Mouse (Mus musculus): Measurements from ENCODE around the gene Spint2. TPM values are rescaled to one million over a fixed set of nuclear protein-coding genes. Genes with fewer than 3 reads are reported as not detected.

Spint2 gene
- total RNA-seq, 2 experiments from 2014 or later, result 48.4 to 83.8 TPM

DNA sequence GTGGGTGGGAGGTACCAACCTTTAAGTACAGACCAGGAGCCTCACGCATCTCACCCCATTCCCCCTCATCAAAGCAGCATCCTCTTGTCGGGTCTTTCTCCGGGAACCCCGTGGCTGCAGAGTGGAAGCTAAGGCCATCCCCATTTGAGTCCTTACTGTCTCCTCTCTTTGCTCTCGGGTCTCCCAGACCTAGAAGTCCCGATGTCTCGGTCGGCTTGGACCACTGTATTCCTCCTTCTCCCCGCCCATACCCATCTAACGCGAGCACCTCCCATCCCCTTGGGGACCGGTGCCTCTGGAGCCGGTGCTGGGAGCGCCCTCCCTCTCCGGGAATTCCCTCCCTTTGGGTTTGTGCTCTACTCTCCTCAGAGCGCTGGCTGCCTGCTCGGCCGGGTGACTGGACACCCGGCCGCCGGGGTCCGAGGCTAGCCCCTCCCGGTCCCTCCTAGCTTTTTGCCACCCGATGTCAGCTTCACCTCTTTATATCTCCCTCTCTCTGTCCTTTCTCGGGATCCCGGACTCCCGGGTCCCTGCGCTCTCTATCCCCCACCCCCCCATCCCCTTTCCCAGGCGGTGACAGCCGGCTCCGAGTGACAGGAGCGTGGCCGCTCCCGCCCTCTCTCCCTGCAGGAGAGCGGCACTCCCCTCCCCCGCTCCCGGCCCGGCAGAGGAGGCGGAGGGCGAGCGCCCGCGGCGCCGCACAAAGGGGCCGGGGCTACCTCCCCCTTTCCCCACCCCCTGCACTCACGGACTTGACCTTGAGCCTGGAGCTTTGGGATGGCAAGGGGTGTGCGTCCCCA is 23.0 kb upstream of the Spint2 start:
- DNase-seq (ENCODE audit: low spot score in 2 of 2), result no peak

DNA sequence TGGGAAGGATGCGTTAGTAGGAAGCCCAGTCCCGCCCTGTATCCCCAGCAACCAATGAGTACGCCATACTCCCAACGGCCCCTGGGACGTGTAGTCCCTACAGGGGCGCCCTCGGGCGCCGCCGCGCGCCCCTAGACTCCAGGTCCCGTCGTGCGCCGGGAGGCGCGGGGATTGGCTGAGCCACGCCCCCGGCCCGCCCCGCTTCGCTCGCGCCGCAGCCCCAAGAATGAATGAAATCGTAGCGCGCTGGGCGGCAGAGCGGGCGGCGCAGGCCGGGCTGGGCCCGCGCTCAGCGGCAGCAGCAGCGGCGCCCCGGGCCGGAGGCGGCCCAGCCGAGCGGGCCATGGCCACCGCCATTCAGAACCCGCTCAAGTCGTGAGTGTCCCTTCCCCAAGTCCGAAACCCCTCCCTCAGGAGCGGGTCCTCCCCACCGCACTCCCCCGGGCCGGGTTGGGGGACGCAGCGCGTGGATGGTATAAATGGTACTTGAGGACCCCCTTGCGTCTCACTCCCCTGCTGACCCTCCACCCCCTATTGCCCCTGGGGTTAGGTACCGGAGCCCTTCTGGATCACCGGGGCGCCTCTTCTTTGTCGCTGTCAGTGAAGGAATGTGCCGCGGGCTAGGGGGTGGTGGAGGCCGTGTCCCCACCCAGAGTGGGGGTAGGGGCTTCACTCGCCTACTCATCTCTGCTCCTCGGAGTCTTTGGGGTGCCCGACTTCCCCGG is 22.2 kb upstream of the Spint2 start, which contains the start of gene Dpf1:
Gene Dpf1, plus strand, starts transcription at position 214 of the 725 bp plus-strand sequence.
- peak; percentile 56 to 62 for DNase-seq (ENCODE audit: low spot score in 2 of 2)

DNA sequence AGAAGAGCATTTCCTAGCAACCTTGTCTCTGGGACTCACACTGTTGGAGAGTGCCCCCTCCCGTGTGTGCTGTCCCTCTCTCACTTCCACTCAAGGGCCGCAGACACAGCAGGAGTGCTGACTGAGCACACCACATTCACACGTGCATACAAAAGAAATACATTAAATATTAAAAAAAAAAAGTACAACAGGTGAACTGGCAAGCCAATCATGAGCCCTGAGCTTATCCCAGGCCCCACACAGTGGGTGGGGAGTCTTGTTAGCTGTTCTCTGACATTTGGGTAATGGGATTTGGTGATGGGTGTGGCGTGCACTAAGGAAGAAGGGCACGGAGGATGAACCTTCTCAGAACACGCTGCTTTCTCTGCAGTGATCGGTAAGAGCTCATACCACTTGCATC is 20.9 kb upstream of the Spint2 start:
- no peak for DNase-seq (ENCODE audit: low spot score in 2 of 2)

DNA sequence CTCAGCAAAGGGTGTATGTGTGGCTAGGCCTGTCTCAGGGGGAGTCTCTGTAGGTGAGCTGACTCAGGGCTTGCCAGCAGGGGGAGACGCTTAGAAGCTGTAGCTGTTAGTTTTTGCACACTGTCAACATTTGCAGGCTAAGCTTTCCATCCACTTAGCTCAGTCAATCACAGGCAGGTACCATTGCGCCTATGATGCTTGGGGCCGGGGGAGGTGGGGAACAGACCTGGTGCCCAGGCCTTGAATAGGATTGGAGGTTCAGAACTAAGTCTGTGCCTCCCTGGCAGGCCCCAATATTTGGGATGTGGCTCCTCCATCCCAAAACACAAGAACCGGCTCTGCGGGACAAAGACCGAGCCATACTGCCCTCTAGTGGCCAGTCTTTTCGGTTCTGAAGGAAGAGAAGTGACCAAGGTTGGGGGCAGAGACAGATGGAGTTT is 19.4 kb upstream of the Spint2 start:
- peak; percentile 58 to 65 for DNase-seq (ENCODE audit: low spot score in 2 of 2)

DNA sequence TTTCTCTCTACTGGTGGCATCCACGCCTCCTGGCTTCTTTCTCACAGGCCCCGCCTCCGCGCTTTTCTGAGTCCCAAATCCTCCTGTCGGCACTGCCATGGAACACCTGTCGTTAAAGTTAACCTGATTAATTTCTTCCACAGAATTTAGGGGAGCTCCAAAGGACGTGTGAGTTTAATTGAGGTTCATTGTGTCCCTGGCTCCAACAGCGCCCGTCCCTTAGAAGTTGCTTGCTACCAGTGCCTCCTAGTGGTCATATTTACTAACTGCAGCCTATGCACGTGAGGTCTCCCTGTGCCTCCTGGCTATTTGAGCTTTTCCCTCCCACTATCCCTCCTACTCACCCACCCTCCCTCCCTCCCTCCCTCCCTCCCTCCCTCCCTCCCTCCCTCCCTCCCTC is 15.3 kb upstream of the Spint2 start:
- peak; percentile 38 to 49 for DNase-seq (ENCODE audit: low spot score in 2 of 2)

DNA sequence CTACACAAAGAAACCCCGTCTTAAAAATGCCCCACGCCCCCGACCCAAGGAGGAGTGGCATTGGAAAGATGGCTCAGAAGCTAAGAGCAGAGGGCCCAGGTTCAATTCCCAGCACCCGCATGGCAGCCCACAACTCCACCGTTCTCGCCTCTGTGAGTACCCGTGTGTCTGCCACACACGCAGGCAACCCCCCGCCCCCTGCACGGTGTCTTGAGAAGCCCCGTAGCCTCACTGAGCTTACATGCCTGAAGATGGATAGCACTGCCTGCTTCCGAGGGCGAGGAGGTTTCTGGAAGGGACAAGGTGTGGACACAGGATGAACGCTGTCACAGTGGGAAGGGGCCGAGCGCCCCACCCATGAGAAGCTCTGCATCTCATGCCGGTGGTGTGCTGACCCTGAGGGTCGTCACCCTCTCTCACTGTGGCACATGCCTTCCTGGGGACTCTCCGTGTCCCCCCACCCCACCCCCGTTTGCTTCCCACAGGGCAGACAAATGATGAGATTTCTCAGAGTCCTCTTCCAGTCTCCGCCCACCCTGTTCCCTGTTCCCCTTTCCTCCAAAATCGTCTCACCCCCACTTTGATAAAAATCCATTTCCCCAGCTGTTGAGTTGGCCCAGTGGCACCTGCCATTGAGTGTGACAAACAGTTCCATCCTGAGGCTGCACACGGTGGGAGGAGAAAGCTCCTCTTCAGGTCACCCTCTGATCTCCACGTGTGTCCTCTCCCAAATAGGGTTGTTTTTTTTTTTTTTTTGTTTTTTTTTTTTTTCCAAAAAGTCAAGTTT is 14.3 kb upstream of the Spint2 start:
- DNase-seq (ENCODE audit: low spot score in 2 of 2), result no peak

DNA sequence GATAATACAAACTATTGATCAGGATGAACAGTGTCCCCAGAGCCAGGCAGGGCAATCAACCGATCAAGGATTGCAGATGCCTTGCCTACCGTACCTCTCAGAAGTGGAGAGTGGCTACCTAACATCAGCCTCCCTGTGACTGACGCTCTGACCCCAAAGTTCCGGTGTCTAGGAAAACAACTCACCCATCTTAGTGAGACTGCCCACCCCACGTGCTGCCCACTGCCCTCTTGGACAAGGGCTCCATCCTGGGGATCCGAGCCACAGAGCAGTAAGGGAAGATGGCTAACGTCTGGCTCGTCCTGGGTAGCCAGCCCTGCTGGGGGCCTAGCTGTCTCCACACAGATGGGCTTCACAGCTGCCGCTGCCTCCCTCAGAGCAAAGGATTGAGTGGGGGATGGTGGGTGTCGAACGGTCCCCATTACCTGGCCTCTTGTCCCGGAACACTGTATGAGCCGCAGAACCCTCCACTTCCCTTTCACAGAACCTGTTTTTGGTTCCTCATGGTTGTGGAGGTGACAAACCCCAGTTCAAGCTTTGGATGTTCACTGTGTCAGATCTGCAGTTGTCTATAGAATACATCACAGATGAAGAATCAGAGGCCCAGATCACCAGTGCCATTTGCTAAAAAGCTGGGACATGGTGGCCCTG is 12.5 kb upstream of the Spint2 start:
- no peak for DNase-seq (ENCODE audit: low spot score in 2 of 2)

DNA sequence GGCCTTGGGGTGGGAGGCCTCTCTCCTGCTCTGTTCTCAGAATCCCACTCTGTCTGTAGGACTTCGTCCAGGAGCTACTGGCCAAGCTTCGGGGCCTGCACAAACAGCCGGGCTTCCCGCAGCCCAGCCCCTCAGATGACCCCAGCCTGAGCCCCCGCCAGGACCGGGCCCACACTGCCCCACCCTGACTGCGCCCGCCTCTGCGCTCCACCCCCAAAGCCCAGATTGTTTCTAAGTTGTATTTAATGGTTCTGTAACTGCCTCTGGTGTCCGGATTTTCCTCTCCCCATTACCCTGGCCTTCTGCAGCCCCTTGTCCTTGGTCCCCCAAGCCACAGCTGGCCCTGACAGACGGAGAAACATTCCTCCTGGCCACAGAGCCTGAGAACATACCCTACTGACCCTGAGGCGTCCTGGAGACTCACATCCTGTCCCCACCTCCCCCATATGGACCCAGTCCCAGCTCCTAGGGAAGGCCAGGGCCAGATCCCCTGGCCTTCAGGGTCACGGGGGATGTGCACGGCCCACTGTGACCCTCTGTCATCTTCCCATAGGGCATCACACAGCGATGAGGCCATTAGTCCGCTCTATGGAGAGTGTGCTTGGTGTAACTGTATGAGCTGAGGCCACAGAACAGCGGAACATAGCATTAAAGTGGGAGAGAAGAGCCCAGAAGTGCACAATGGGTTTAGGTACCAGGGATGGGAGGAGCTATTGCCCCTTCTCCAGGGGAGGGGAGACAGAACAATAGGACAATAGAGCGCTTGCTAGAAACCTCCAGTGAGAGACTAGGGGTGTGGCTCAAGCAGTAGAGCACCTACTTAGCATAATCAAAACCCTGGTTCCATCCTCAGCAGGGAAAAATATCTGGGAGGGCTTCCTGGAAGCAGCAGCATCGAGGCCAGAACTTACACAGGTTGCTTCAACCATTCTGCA is 11.7 kb upstream of the Spint2 start:
- DNase-seq (ENCODE audit: low spot score in 2 of 2), result no peak

DNA sequence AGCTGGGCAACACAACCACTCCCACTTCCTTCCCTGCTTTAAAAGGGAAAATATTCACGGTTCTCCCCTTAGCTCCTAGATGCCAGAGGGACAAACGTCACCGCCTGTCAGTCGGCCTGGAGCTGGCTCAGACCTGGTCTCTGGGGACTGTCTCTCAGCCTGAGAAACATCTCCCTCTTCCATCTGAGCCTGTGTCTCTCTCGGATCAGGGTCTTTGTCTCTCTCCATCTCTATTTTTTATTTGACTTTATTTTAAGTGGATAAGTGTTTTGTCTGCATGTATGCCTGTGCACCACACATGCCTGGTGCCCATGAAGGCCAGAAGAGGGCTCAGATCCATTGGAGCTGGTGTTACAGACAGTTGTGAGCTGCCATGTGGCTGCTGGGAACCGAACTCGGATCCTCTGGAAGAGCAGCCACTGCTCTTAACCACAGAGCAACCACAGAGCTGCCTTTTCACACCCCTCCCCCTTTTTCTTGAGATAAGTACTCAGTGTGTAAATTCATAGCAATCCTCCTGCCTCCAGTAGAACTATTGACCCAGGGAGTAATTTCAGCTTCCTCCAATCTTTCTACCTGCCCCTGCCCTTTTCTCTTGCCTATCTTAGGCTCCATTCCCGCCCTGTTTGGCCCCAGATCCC is 10.9 kb upstream of the Spint2 start:
- DNase-seq (ENCODE audit: low spot score in 2 of 2), result no peak

DNA sequence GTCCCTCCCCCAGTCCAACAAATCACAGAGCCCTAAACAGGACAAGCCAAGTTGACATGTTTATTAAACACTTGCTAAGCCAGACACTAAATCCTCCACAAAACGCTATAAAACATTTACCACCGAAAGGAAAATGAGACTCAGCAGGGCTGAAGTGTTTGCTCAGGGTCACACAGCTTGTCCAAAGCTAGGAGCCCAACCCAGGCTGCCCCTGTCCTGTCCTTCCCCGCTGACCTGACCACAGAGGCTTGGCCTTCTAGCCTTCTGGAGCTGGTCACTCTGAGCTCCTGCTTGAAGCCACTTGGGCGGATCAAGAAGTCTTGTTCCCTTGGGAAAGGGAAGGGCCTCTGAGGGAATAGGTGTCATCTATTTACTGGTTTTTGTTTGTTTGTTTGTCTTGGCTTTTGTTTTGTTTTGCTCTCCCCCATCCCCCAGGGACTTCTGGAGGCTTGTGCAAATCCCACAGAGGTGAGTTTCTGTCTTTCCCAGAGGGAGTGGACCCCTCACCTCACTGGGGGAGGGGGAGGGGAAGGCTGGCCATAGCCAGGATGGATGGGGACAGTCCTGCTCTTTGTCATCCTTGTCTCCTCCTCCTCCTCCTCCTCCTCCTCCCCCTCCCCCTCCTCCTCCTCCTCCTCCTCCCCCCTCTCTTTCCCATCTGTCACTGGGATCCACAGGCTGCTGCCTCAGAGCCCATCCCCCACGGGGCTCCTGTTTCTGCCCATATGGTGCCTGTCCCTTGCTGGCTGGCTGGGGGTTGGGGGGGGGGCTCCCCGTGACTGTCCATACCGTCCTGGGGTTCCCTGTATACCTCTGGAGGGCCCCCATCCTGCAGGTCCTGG is 10.1 kb upstream of the Spint2 start:
- no peak for DNase-seq (ENCODE audit: low spot score in 2 of 2)

DNA sequence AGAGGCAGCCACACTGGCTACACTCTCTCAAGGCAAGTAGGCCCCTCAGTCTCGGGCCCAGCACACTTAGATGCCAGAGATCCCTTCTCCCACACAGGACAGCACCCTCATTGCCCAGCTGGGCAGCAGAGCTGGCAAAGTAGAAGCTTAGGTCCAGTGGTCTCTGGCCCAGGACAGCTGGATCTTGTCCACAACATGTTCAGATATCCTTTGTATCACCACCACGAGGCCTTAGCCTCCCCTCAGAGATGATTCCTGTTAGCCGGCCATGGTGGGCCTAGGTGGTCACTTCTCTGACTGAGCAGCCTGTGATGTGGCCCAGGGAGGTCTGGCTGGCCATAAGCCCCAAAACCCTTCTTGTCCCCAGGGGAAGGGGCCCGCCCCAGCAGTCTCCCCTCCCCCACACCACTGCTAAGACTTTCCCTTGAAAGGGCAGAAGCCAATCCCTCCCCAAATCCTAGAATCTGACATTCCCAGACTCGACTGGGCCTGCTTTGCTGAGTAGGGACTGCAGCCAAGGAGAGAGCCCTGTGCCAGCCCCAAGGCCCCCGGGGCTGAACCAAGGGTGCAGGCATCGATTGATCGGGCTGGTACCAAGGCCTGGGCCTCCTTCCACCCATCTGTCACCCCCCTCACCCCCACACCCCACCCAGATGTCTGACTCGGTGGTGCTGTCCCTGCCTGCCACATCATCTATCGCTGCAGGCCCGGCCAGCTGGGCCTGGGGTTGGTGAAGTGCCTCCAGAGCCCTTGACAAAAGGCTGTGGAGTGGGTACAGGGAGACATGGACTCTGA is 9.2 kb upstream of the Spint2 start:
- DNase-seq (ENCODE audit: low spot score in 2 of 2), result no peak

DNA sequence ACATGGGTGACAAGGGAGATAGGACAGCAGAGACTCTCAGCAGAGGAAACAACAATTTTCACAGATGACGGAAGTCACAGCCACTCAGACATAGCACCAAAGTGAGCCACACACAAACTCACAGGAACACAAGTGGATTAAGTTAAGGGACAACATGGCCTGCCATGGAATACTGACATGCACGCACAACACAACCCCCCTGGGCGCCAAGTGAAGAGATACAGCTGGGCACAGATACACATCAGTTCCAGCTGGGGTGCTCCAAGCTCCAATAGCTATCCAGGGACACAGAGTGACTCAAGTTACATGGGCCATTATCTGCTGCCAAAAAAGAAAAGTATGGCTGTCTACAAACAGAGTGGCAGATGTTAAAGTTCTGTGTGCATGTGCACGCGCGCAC is 8.1 kb upstream of the Spint2 start:
- DNase-seq (ENCODE audit: low spot score in 2 of 2), result no peak

DNA sequence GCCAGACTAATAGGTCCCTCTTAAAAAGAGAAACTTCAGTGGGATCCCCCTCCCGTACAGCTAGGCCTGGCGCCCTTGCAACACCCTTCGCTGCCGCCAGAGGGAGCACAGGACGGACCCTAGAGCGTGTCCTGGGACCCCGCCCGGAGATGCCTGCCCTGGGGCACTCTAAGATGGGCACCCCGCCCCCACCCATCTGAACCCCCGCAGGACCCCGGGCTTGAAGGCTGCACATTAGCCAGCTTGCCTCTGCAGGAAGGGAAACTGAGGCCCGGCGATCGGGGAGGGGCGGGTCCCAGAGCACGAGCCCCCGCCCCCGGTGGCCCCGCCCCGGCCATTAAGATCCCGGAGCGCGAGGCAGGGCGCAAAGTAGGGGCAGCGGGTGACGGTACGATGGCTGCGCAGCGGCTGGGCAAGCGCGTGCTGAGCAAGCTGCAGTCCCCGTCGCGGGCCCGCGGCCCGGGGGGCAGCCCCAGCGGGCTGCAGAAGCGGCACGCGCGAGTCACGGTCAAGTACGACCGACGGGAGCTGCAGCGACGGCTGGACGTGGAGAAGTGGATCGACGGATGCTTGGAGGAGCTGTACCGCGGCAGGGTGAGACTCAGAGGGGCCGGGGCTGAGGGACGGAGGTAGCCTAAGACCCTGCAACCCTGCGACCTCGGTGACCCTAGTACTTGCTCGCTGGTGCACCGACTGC is 7.4 kb upstream of the Spint2 start, which contains the start of gene Ppp1r14a:
Gene Ppp1r14a, plus strand, starts transcription at position 367 of the 697 bp plus-strand sequence.
- peak; percentile 64 to 72 for DNase-seq (ENCODE audit: low spot score in 2 of 2)

DNA sequence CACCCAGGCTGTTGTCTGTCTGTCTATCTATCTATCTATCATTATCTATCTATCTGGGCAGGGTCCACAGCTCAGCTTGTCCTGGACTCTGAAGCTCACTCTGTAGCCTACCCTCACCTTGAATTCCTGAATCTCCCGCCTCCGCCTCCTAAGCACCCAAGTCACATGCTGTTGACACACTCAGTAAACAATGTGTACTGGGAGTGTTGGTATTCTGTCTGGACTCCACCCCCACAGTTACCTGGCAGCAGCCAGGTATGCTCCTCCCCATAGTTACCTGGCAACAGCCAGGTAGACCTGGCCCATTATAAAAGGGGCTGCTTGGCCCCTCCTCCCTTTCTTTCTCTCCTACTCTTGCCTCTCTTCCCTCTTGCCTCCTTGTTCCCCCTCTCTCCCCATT is 6.4 kb upstream of the Spint2 start:
- no peak for DNase-seq (ENCODE audit: low spot score in 2 of 2)

DNA sequence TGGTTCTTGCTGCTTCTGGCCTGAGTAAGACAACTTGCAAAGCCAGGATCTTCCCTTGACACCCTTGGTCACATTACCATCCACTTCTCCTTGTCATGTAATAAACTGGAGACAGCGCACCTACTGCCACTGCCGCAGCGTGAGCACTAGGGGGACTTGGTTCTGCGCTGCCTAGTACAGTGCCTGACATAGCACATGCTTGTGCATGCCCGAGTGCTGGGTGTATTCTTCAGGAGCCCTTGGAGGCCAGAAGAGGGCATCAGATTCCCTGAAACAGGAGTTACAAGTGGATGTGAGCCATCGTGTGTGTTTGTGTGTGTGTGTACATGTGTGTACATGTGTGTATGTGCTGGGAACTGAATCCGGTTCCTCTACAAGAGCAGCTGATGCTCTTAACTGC is 5.8 kb upstream of the Spint2 start:
- DNase-seq (ENCODE audit: low spot score in 2 of 2), result no peak

DNA sequence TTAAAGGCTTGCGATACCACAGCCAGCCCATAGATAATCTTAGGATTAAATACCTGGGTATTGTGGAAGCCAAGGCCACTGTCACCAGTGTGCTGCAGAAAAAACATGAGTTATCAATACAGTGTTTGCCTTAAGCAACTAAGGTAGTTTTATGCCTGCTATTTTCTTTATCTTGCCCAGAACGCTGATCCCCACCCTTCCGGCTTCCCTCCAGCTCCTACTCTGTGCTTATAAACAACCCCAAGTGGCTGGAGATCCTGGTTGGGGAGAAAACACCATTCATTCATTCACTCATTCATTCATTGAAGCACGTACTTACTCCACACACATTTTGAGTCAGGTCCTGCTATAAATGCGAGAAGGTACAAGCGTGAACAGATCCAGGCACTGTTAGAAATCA is 2.8 kb upstream of the Spint2 start:
- no peak for DNase-seq (ENCODE audit: low spot score in 2 of 2)

DNA sequence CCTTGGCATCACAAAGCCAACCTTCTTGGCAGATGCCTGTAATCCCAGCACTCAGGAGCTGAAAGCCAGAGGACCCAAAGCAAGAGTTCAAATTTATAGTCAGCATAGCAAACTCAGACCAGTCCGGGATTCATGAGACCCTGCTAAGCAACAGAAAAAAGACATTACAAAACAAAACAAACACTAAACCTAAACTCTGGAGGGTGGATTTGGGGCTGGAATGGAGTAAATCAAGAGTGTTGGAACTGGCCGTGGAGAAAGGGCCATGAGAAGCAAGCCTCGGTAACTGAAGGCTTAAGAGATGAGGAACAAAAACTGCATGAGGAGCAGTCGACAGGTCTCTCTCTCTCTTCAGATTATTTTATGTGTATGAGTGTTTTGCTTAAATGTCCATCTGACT is 2.2 kb upstream of the Spint2 start:
- DNase-seq (ENCODE audit: low spot score in 2 of 2), result no peak
